Mouse (Mus musculus) heart, adult 2 months (tissue): ENCODE measurements around the gene Gipc2.

Experiments used
- CTCF ChIP-seq: fragments of 200-600 bp; IDR thresholded peaks from 2 replicates; pipeline ENCODE4 v1.8.1; 2022; ENCODE audit warnings: antibody characterized with exemption, mild to moderate bottlenecking, moderate library complexity
- EP300 ChIP-seq: fragments of 200-500 bp; IDR thresholded peaks from 2 replicates; pipeline ENCODE4 v1.6.1; 2011; ENCODE audit warnings: low read depth, low read length, control low read depth; ENCODE audit not compliant: insufficient read depth

- TF ChIP-seq EP300, result no peak
- TF ChIP-seq CTCF, result 0 out of 2 replicates have a peak, but pooled peaks have one; percentile 11
These were observed 64.6 kb downstream of the Gipc2 start for GRCm38 (mm10) chr3:152101459-152101858.
